Mouse (Mus musculus) left cerebral cortex, postnatal 4 days (tissue): ENCODE measurements around the gene Stim1. TPM values are rescaled to one million over a fixed set of nuclear protein-coding genes. Genes with fewer than 3 reads are reported as not detected.

ENCODE experiments used
- total RNA-seq, 2 experiments: library from RNA; stranded (reverse); gene quantifications; 2 replicates each; pipeline ENCODE4 v1.2.3; 2021

Gene Stim1
- total RNA-seq, 2 experiments from 2014 or later, result 43.5 to 45.7 TPM

Other genes with a start within 250 kb of the Stim1 start
- gene Il18bp, start 249.1 kb upstream of the Stim1 start, total RNA-seq, result 10 to 100 TPM; 14.0 to 18.9 TPM
- gene Rnf121, start 202.3 kb upstream of the Stim1 start, total RNA-seq, result 10 to 100 TPM; 47.0 to 51.9 TPM
- gene Xndc1, start 202.3 kb upstream of the Stim1 start, total RNA-seq, result 10 to 100 TPM; 28.7 to 30.8 TPM
- gene Xntrpc, start 202.1 kb upstream of the Stim1 start, total RNA-seq, result 1 to 10 TPM; 1.7 to 2.2 TPM
- gene Trpc2, start 184.7 kb upstream of the Stim1 start, total RNA-seq, result under 1 TPM in 1 of 2 experiments, not detected in 1; 0.60 TPM
- gene Art1, start 166.1 kb upstream of the Stim1 start, total RNA-seq, result not detected
- not detected for gene Art5, start 158.3 kb upstream of the Stim1 start, total RNA-seq
- not detected for gene Chrna10, start 151.0 kb upstream of the Stim1 start, total RNA-seq
- 10 to 100 TPM; 39.4 to 41.2 TPM for gene Nup98, start 57.6 kb upstream of the Stim1 start, total RNA-seq
- gene Pgap2, start 57.6 kb upstream of the Stim1 start, total RNA-seq, result 10 to 100 TPM; 36.7 to 39.0 TPM
- 10 to 100 TPM; 11.3 to 12.3 TPM for gene Rhog, start 11.8 kb upstream of the Stim1 start, total RNA-seq
- gene Rrm1, start 173.9 kb downstream of the Stim1 start, total RNA-seq, result 10 to 100 TPM; 24.8 to 25.0 TPM
- gene Olfr543, start 213.9 kb downstream of the Stim1 start, total RNA-seq, result not detected
- not detected for gene Olfr544, start 220.5 kb downstream of the Stim1 start, total RNA-seq
- gene Olfr545, start 231.8 kb downstream of the Stim1 start, total RNA-seq, result not detected